Mouse (Mus musculus) olfactory bulb, adult 2 months (tissue): ENCODE measurements around the gene Nr3c2.

ENCODE experiments used
- CTCF ChIP-seq: fragments of 200-500 bp; IDR thresholded peaks from 2 replicates; pipeline ENCODE4 v1.5.1; 2012; ENCODE audit warnings: low read depth, mild to moderate bottlenecking, low read length, moderate library complexity; ENCODE audit not compliant: insufficient read depth
- POLR2A ChIP-seq: fragments of 200-500 bp; IDR thresholded peaks from 2 replicates; pipeline ENCODE4 v1.6.1; 2012; ENCODE audit warnings: mild to moderate bottlenecking, low read depth, low read length, moderate library complexity; ENCODE audit not compliant: insufficient read depth

DNA sequence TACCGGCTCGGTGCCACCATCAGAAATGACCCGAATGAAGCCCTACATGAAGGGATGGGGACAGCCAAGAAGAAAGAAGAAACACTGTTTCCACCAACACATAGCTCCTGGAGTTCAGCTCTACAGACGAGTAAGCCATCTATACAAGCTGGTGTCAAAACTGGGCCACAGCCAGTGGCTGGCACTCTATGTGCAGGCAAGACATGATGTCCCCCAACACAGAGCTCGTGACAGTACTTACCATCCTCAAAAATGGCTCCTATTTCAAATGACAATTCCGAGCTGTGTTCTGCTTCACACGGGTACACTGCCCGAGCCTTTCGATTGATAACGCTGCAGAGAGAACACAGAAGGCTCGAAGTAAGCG, 357.8 kb downstream of the Nr3c2 start:
- TF ChIP-seq CTCF = no peak
- no peak for TF ChIP-seq POLR2A
